Mouse (Mus musculus): Measurements from ENCODE around the gene Arhgef15.
"Not testable (repeated sequence)": the region's sequence is repeated elsewhere in the genome, so short reads cannot be mapped to it uniquely, and the experiment has no call there.

Gene Arhgef15

GRCm38 (mm10) chr11:68957308-68957707 is at the start of gene Arhgef15:
Gene Arhgef15 (minus strand): TSS chr11:68957480.
- no peaks in the 10 kb centered on the region for H3K27me3 ChIP-seq (ENCODE audit: control insufficient read depth, insufficient read depth, low read length, poor library complexity, severe bottlenecking)
- H3K36me3 ChIP-seq (ENCODE audit: control insufficient read depth, insufficient read depth, low read length, poor library complexity, severe bottlenecking): no peaks in the 10 kb centered on the region
- DNase-seq (ENCODE audit: low read depth, low spot score): no peak

DNA sequence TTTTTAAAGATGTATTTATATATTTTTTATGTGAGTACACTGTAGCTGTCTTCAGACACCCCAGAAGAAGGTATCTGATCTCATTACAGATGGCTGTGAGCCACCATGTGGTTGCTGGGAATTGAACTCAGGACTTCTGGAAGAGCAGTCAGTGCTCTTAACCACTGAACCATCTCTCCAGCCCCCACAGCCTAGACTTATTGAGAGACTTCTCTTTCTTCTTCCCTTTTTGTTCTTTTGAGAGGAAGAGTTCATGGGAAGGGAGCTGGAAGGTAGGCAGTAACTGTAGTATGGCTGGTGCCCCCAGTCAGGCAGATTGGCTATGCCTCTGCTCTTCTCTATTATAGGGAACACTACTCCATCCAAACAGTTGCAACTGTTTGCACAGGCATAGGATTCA is 49.3 kb upstream of the Arhgef15 start:
- not testable (repeated sequence) for H3K27me3 ChIP-seq (ENCODE audit: control insufficient read depth, insufficient read depth, low read length, poor library complexity, severe bottlenecking); DNase-seq (ENCODE audit: low read depth, low spot score); H3K36me3 ChIP-seq (ENCODE audit: control insufficient read depth, insufficient read depth, low read length, poor library complexity, severe bottlenecking)

- no peaks in the 10 kb centered on the region for H3K27me3 ChIP-seq (ENCODE audit: control insufficient read depth, insufficient read depth, low read length, poor library complexity, severe bottlenecking)
- DNase-seq (ENCODE audit: low read depth, low spot score): no peak
- H3K36me3 ChIP-seq (ENCODE audit: control insufficient read depth, insufficient read depth, low read length, poor library complexity, severe bottlenecking): peaks cover 7% of the 10 kb centered on the region
These were observed 47.9 kb upstream of the Arhgef15 start for GRCm38 (mm10) chr11:69005193-69005592.

- Histone ChIP-seq H3K27me3 (ENCODE audit: control insufficient read depth, insufficient read depth, low read length, poor library complexity, severe bottlenecking) (no peaks in the 10 kb centered on the region), H3K36me3 (ENCODE audit: control insufficient read depth, insufficient read depth, low read length, poor library complexity, severe bottlenecking) (peaks cover 13% of the 10 kb centered on the region)
- peak; percentile 12 for DNase-seq (ENCODE audit: low read depth, low spot score)
These were observed 46.3 kb upstream of the Arhgef15 start for GRCm38 (mm10) chr11:69003592-69003991.

- peaks cover 17% of the 10 kb centered on the region for H3K36me3 ChIP-seq (ENCODE audit: control insufficient read depth, insufficient read depth, low read length, poor library complexity, severe bottlenecking)
- H3K27me3 ChIP-seq (ENCODE audit: control insufficient read depth, insufficient read depth, low read length, poor library complexity, severe bottlenecking); DNase-seq (ENCODE audit: low read depth, low spot score): not testable (repeated sequence)
These were observed 45.5 kb upstream of the Arhgef15 start for GRCm38 (mm10) chr11:69002782-69003181.

- DNase-seq (ENCODE audit: low read depth, low spot score): no peak
- Histone ChIP-seq H3K36me3 (ENCODE audit: control insufficient read depth, insufficient read depth, low read length, poor library complexity, severe bottlenecking) (peaks cover 27% of the 10 kb centered on the region), H3K27me3 (ENCODE audit: control insufficient read depth, insufficient read depth, low read length, poor library complexity, severe bottlenecking) (no peaks in the 10 kb centered on the region)
These were observed 39.8 kb upstream of the Arhgef15 start for GRCm38 (mm10) chr11:68997080-68997479.

DNA sequence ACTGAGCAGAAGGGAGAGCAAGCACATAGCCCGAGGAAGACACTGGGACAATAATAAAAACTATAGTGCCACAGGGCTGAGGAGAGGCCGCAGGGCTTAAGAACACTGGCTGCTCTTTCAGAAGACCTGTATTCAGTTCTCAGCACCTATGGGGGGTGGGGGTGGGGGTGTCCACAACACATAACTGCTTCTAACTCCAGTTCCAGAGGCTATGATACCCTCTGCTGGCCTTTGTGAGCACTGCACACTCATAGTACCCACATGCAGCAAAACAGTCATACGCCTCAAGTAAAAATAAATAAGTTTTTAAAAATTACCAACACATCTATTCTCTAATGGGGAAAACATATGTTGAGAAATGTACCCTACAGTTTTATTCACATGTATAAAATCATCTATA is 37.1 kb upstream of the Arhgef15 start:
- Histone ChIP-seq H3K36me3 (ENCODE audit: control insufficient read depth, insufficient read depth, low read length, poor library complexity, severe bottlenecking) (peaks cover 14% of the 10 kb centered on the region; the same call in 1 of the 2 replicates), H3K27me3 (ENCODE audit: control insufficient read depth, insufficient read depth, low read length, poor library complexity, severe bottlenecking) (no peaks in the 10 kb centered on the region)
- DNase-seq (ENCODE audit: low read depth, low spot score): peak; percentile 20

- DNase-seq (ENCODE audit: low read depth, low spot score): no peak
- Histone ChIP-seq H3K36me3 (ENCODE audit: control insufficient read depth, insufficient read depth, low read length, poor library complexity, severe bottlenecking) (peaks cover 10% of the 10 kb centered on the region; the same call in 1 of the 2 replicates), H3K27me3 (ENCODE audit: control insufficient read depth, insufficient read depth, low read length, poor library complexity, severe bottlenecking) (no peaks in the 10 kb centered on the region)
These were observed 35.8 kb upstream of the Arhgef15 start for GRCm38 (mm10) chr11:68993122-68993521.

- Histone ChIP-seq H3K27me3 (ENCODE audit: control insufficient read depth, insufficient read depth, low read length, poor library complexity, severe bottlenecking) (no peaks in the 10 kb centered on the region), H3K36me3 (ENCODE audit: control insufficient read depth, insufficient read depth, low read length, poor library complexity, severe bottlenecking) (peaks cover 2% of the 10 kb centered on the region; the same call in 1 of the 2 replicates)
- DNase-seq (ENCODE audit: low read depth, low spot score): no peak
These were observed 31.1 kb upstream of the Arhgef15 start for GRCm38 (mm10) chr11:68988341-68988740.

GRCm38 (mm10) chr11:68987365-68987882 is 30.1 kb upstream of the Arhgef15 start:
- DNase-seq (ENCODE audit: low read depth, low spot score): no peak
- H3K27me3 ChIP-seq (ENCODE audit: control insufficient read depth, insufficient read depth, low read length, poor library complexity, severe bottlenecking): no peaks in the 10 kb centered on the region
- peaks cover 2% of the 10 kb centered on the region; the same call in 1 of the 2 replicates for H3K36me3 ChIP-seq (ENCODE audit: control insufficient read depth, insufficient read depth, low read length, poor library complexity, severe bottlenecking)

DNA sequence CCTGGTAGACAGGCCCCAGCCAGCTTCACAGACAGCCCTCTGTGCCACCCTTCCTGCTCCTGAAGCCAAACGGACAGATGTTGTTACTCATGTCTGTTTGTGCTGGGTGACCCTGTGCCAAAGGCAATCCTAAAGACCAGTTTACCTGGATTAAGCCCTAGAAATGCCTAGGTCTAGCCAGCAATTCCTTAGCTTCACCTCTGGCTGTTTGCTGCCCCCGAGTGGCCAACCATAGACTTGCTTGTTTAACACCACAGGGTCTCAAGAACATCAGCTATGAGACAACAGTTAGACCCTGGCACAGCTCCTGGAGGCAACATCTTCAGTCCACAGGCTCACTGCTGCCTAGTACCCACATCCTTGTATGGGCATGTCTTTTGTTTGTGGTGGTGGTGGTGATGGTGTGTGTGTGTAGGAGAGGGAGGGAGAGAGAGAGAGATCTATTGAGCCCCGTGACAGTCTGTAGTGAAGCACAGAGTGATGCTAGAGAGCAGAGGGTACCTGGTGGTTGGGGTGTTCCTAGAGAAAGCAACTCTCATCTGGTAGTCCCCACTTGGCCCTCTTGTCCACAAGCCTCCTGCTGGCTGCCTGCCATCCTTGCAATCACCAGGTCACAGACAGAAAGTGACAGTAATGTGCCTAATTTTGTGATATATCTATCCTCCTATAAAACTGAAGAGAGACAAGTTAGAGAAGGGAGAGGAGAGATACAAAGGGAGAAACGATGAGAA is 25.5 kb upstream of the Arhgef15 start:
- no peaks in the 10 kb centered on the region for H3K27me3 ChIP-seq (ENCODE audit: control insufficient read depth, insufficient read depth, low read length, poor library complexity, severe bottlenecking)
- DNase-seq (ENCODE audit: low read depth, low spot score): peak; percentile 79
- peaks cover 2% of the 10 kb centered on the region; the same call in 1 of the 2 replicates for H3K36me3 ChIP-seq (ENCODE audit: control insufficient read depth, insufficient read depth, low read length, poor library complexity, severe bottlenecking)

DNA sequence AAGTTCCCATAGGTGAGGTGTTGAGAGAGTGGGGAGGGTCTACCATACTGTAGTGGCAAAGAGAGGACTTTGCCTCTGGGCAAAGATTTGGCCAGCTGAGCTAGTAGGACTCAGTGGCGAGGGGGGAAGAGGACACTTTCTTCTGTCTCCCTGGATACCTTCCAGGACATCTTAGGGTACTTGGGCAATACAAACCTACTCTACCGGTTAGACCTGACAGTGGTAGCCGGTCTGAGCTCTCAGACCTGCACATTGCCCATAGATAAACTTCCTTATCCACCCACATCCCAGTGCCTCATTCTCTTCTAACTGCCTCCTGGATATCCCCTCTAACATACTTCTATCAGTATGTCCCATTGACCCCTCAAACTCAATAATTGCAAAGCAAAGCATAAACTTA is 23.6 kb upstream of the Arhgef15 start:
- no peak for DNase-seq (ENCODE audit: low read depth, low spot score)
- no peaks in the 10 kb centered on the region for H3K36me3 ChIP-seq (ENCODE audit: control insufficient read depth, insufficient read depth, low read length, poor library complexity, severe bottlenecking)

GRCm38 (mm10) chr11:68979320-68979733 is 22.0 kb upstream of the Arhgef15 start:
- H3K27me3 ChIP-seq (ENCODE audit: control insufficient read depth, insufficient read depth, low read length, poor library complexity, severe bottlenecking): no peaks in the 10 kb centered on the region
- DNase-seq (ENCODE audit: low read depth, low spot score): no peak
- H3K36me3 ChIP-seq (ENCODE audit: control insufficient read depth, insufficient read depth, low read length, poor library complexity, severe bottlenecking): no peaks in the 10 kb centered on the region

More for the DNA sequence above, 23.6 kb upstream of the Arhgef15 start:
- H3K27me3 ChIP-seq (ENCODE audit: control insufficient read depth, insufficient read depth, low read length, poor library complexity, severe bottlenecking): no peaks in the 10 kb centered on the region

- Histone ChIP-seq H3K27me3 (ENCODE audit: control insufficient read depth, insufficient read depth, low read length, poor library complexity, severe bottlenecking) (no peaks in the 10 kb centered on the region), H3K36me3 (ENCODE audit: control insufficient read depth, insufficient read depth, low read length, poor library complexity, severe bottlenecking) (no peaks in the 10 kb centered on the region)
- no peak for DNase-seq (ENCODE audit: low read depth, low spot score)
These were observed 18.3 kb upstream of the Arhgef15 start for GRCm38 (mm10) chr11:68975601-68976000.

- DNase-seq (ENCODE audit: low read depth, low spot score): no peak
- no peaks in the 10 kb centered on the region for H3K27me3 ChIP-seq (ENCODE audit: control insufficient read depth, insufficient read depth, low read length, poor library complexity, severe bottlenecking)
- no peaks in the 10 kb centered on the region for H3K36me3 ChIP-seq (ENCODE audit: control insufficient read depth, insufficient read depth, low read length, poor library complexity, severe bottlenecking)
These were observed 17.8 kb upstream of the Arhgef15 start, which contains the start of gene Rangrf for GRCm38 (mm10) chr11:68975085-68975484. Gene Rangrf (minus strand): TSS chr11:68975185.
